Mouse (Mus musculus) left cerebral cortex, adult 8-10 months (tissue): ENCODE data around the gene Atxn10. TPM values are rescaled to one million over a fixed set of nuclear protein-coding genes. Genes with fewer than 3 reads are reported as not detected.

Experiments
- DNase-seq, 2 experiments: peaks; one replicate each; pipeline ENCODE4 v3.0.0; 2022; ENCODE audit warnings: low spot score in 2 of 2
- total RNA-seq, 4 experiments: library from RNA; stranded (reverse); gene quantifications; 2 replicates each; pipeline ENCODE4 v1.2.4; 2022

Atxn10 gene
- total RNA-seq, 4 experiments from 2014 or later, result 256 to 275 (median 265) TPM

GRCm38 (mm10) chr15:85401926-85402325, 65.9 kb downstream of the Atxn10 start:
- peak in 1 of 2 experiments; percentile 28 for DNase-seq

DNA sequence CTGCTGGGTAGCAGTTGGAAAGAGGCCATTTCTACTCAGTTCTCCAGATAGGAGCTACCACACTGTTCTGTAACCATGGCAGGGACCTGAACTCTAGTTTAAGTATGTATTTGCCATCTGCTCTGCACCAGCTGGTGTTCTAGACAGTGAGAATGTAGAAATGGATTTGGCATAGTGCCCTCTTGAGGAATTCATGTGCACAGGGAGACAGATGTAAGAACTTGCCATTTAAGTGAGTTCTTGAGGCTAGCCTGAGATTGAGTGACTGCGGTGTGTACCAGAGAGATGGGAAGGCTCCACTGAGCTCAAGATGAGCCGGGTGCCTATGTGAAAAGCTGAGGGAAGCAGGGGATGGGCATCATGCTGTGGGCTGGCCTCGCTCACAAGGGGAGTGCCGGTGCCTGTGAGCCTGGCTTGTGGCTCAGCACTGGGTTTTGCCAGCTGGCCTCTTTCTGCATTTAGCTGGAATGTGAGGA, 67.2 kb downstream of the Atxn10 start:
- DNase-seq, result peak in 1 of 2 experiments; percentile 88

DNA sequence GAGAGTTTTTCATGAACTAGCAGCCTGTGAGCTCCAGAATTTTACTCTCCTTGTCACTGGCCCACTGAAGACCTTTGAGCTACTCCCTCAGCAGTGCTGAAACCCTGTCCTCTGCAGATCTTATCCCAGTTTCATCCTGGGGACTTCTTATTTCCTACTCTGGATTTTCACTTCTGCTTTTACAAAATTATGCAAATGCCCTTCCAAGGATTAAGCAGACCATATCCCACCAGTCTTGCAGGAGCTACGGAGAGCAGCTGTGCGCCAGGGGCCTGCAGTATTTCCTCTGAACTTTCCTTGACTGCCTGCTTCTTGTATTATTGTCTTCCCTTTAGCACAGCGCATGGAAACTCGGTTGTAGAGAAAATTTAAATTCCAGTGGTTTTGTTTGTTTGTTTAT, 68.7 kb downstream of the Atxn10 start:
- no peak for DNase-seq

DNA sequence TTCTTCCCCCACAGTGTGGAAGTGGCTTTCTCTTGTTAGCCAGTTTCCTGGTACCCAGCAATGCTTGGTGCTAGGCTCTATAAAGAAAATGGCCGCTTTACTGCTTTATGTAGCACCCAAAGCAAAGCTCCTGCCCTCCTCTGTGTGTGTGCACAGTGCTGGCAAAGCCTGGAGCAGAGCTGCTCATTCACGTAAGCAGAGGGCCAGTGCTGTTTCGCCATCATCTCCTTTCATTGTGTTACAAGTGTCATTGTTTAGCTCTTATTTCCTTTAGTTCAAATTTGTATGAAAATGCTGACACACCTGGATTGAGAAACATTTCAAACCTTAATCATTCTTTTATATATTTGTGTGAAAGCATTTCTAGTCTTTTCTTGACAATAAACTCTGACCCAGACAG, 69.5 kb downstream of the Atxn10 start:
- no peak for DNase-seq

GRCm38 (mm10) chr15:85406846-85407245, 70.8 kb downstream of the Atxn10 start:
- no peak for DNase-seq

- DNase-seq, result no peak
Measured at GRCm38 (mm10) chr15:85407342-85407741, 71.3 kb downstream of the Atxn10 start.

DNA sequence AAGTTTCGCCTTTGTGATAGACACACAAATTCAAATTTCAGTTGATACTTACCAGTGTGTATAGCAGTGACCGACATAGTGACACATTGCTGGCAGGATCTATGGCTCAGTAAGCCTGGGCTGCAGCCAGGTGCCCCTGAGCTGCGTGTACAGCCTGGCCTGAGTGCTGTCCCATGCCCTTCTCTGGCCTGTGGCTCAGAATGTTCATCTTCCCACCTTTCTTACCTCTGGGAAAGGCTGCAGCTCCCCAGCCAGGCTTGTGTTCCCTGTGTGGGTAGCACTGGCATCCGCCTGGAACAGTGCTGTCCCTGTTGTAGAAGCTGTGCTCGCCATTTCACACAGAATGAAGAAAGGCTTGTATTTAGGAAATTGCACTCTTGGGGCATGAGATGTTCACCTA, 72.7 kb downstream of the Atxn10 start:
- DNase-seq, result no peak

DNA sequence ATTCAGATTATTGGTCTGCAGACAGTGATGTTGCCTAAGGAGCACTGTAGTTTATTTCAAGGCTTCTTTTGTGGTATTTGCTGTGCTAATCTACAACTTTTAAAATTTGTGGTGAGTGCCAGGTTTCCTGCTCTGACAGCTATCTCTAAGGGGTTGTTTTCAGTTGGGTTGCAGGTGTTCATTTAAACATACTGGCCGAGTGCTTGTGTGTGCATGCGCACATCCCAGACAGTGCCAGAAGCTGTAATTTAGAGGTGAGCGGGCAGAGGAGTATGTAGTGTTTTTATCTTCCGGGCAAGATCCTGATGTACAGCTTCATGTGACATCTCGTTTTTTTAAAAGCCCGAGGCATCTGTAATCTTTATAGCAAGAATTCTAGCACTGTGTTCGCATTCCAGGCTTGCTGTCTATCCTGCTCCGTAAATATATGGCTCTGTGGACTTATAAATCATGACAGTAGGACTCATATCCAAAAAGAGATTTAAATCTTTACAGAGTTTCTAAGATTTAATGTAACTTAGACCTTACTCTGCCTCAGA, 73.3 kb downstream of the Atxn10 start:
- DNase-seq, result no peak

- DNase-seq, result no peak
Measured at GRCm38 (mm10) chr15:85409836-85410235, 73.8 kb downstream of the Atxn10 start.

DNA sequence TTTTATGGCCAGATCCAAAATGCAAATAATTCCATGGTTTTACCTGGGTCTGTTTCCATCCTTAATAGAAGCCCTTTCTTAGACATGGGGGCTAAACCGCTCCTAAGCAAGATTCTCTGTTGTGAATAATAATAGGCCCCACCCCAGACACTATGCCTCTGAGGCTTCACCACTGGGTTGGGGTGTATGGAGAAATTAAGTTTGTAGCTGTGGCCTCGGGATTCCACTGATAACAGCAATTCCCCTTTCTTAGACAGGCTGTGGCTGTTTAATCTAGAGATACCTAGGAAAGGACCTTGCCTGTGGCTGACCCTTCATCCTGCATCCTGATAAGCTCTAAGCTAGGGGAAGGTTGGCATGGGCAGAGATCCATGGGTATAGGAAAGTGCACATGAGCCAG, 78.6 kb downstream of the Atxn10 start:
- no peak for DNase-seq

DNA sequence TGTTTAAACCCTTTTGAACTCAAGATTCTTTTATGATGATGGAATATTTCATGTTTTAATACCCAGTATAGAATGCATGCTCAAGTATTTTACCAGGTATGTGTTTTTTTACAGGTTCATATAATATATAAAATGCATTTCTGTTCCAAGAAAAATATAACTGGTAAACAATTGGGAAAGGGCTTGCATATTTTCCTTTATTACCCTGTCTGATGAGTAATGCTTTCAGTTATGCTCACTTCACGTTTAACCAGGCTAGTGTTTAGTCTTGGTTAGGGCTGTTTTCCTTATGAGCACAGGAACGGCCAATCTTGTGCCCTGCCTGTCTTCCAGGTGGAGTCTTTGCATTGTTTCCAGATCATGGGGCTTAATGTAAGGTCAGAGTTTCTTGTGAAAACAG, 84.6 kb downstream of the Atxn10 start:
- DNase-seq, result no peak

- no peak for DNase-seq
Measured at GRCm38 (mm10) chr15:85424197-85424596, 88.2 kb downstream of the Atxn10 start.

DNA sequence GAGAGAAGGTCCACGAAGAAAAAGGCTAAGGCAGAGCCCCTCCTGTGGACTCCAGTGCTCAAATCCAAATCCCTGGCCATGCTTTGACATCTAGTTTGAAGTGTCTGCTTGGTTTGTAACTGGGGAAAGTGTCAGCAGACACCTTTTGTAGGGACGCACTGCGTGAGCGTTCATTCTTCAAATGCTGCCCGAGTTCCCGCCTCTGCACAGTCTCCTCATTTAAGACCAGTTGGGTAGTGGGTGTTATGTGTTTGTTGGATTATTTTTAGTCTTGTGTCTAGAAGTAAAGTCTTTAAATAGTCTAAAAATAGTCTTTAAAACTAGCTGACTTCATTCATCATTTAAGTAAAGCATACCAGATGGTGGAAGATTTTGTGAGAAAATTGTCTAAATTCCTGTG, 92.1 kb downstream of the Atxn10 start:
- peak in 1 of 2 experiments; percentile 70 for DNase-seq

DNA sequence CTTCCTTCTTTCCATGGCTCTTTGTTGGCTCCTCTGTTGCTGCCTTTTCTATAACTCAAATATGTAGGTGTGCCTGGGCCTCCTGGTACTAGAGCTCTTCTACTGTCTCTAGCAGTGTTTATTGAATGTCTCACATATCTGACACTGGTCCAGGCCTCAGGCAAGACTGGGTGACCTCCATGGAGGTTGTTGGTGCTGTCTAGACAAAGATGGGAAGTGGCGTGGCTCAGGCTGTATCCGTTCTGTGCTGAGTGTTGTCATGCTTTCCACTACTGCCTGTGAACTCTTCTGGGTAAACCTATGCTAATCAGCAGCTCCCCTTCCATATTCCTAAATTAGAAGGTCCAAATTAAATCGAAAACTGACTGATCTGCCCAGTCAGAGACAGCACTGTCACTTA, 106.5 kb downstream of the Atxn10 start:
- no peak for DNase-seq

DNA sequence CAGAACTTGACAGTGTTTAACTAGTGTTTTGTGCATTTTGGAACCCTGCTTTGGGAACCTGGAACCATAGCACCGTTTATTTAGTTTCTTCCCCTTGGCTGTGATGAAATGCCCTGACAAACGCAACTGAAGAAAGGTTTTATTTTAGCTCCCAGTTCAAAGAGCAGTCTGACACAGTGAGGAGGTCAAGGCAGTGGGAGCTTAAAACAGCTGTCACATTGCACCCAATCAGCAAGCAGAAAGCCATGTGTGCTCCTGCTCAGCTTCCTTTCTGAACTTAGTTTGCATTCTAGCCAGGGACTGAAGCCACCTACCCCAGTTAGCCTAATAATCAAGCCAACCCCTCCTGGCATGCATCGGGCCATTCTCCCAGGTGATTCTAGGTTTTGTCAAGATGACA, 110.6 kb downstream of the Atxn10 start:
- no peak for DNase-seq

- DNase-seq, result no peak
Measured at GRCm38 (mm10) chr15:85456891-85457290, 120.8 kb downstream of the Atxn10 start.

DNA sequence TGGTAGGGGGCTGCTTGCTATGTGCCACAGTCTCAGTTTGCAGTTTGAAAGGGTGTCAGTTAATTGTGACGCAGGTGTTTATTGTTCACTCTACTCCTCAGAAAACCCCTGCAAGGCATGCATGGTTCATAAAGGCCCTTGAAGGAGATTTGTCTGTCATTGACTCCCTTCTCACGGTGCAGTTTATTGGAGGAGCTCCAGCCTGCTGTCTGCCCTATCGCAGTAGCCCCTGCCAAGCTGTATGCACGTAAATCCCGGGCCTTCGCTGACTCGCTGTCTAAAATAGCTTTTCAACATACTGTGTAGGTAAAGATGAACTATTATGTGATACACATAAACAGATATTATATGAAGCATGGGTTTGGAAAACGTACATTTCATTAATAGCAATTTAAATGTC, 121.8 kb downstream of the Atxn10 start:
- no peak for DNase-seq

DNA sequence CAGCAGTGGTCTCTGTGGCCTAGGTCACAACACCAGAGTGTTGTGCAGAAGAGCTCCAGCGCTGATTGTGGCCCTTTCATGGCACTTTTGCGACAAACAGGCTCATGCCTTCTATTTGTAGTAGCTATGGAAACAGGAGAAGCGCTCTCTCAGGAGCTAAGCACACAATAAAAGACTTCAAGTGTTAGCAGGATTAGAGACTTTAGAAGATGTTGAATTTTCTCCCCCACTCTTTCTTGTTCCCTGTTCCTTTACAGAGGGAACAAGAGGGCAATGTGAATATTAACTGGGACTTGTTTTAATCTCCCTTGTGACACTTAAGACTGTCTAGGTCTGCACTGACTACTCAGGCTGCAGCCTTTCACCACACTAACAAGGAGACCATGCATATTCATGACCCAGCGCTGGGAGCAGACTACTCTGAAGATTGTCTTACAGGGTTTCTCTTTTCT, 122.6 kb downstream of the Atxn10 start:
- no peak for DNase-seq

DNA sequence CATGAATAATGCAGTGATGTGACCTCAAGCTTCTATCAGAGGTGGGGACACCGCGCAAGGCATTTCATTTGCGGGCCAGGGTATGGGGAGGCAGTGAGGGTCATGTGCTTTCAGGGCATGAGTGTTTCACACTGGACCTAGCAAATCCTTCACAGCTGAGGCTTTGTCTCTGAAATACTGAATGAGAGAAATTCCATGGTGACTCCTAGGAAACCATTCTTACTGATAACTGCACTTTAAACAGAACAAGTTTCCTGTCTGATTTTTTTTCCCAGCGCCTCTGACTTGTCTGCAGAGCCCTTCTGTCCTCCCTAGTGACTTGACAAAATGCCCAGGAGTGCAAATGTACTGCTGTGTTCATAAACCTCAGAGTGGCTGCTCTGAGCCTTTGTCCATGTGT, 125.5 kb downstream of the Atxn10 start:
- DNase-seq, result no peak

DNA sequence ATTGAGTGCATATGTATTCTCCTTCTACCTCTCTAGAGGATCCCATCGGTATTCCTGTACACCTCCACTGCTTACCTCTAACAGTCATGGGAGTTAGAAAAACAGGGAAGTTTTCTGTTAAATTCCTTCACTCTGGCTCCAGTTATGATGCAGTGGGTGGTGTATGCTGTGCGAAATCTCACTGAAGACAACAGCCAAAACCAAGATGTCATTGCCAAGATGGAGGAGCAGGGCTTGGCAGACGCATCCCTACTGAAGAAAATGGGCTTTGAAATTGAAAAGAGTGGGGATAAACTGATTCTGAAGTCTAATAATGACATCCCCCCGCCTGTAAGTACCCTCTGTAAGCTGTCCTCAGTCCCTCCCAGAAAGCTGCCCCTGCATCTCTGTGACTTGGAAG, 126.1 kb downstream of the Atxn10 start:
- peak in 1 of 2 experiments; percentile 48 for DNase-seq

DNA sequence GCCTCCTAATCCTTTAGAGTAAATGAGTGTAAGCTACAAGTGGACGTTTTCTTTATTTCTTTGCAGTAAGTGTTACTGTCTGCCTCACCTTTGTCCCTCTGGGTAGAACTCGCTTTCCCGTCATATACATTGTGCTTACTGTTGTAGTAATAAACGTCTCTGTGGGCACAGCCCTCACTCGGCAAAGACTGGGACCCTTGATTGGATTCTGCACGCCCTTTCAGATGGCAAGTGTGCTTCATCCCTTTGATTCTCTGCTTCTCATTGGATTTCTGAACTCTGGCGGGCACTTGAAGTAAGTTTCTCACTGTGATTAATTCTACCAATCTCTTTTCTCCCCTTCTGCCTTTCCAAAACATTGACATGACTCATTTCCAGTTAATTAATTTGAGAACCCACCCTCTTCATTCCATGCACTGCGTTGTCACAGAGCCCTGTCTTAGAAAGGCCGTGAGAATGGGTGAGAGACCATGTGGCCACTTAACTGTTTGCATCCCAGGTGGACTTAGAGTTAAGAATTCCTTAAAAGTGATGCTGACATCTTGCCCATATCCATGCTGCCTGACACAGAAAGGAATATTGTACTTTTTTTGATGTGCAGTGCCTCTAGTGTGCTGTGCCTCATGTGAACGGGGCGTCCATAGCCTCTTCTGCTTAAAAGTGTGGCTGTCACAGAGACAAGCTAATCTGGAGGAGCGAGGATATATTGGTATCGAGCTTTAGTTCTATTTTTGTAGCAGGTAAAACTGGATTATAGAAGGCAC, 127.2 kb downstream of the Atxn10 start:
- DNase-seq, result no peak

GRCm38 (mm10) chr15:85464190-85464589, 128.1 kb downstream of the Atxn10 start:
- DNase-seq, result no peak
